Mouse (Mus musculus) embryonic fibroblast, embryonic 13.5 days (primary cell): ENCODE data around the gene Cradd. TPM values are rescaled to one million over a fixed set of nuclear protein-coding genes. Genes with fewer than 3 reads are reported as not detected.

ENCODE experiments used
- H3K27ac ChIP-seq: 2 replicates; pipeline ENCODE4 v1.5.1; 2012; ENCODE audit warnings: low read length, control low read depth, inconsistent platforms; ENCODE audit not compliant: insufficient read depth
- H3K4me1 ChIP-seq: 2 replicates; pipeline ENCODE4 v1.6.1; 2011; ENCODE audit warnings: low read length; ENCODE audit not compliant: control insufficient read depth, insufficient read depth
- H3K4me3 ChIP-seq: 2 replicates; pipeline ENCODE4 v1.5.1; 2011; ENCODE audit warnings: mild to moderate bottlenecking, control low read depth, low read length; ENCODE audit not compliant: insufficient read depth
- CTCF ChIP-seq: IDR thresholded peaks from 2 replicates; pipeline ENCODE4 v1.5.1; 2011; ENCODE audit warnings: mild to moderate bottlenecking, control low read depth, low read length, moderate library complexity, borderline replicate concordance; ENCODE audit not compliant: insufficient read depth
- POLR2A ChIP-seq: IDR thresholded peaks from 2 replicates; pipeline ENCODE4 v1.6.1; 2011; ENCODE audit warnings: low read depth, mild to moderate bottlenecking, control low read depth, low read length, moderate library complexity
- polyA plus RNA-seq: library from polyadenylated mRNA; stranded (reverse); fragments of >200 nt; gene quantifications from 2 replicates; pipeline ENCODE4 v1.2.4, GENCODE M21; 2011; ENCODE audit warnings: low read depth; ENCODE audit not compliant: missing spikeins, insufficient read length

Gene Cradd
- 3.8 and 5.7 TPM in 2 replicates for polyA plus RNA-seq

- H3K4me1 ChIP-seq: no peaks in the 10 kb centered on the region; the same call in 1 of the 2 replicates
- H3K4me3 ChIP-seq: peak within 1 kb of the TSS; percentile 62
- TF ChIP-seq POLR2A: peak; percentile 76
- TF ChIP-seq CTCF: no peak
- H3K27ac ChIP-seq: peak within 1 kb of the TSS; percentile 44
These were observed at the start of gene Cradd for GRCm38 (mm10) chr10:95323393-95324277. TSS of gene Cradd (minus strand) at chr10:95324133.

GRCm38 (mm10) chr10:95373340-95373739 lies 49.4 kb upstream of the Cradd start:
- no peak for TF ChIP-seq CTCF
- no peak for TF ChIP-seq POLR2A
- Histone ChIP-seq H3K4me1 (no peaks in the 10 kb centered on the region), H3K4me3 (no peak overlapping the region), H3K27ac (no peak overlapping the region)

GRCm38 (mm10) chr10:95371942-95372341 lies 48.0 kb upstream of the Cradd start:
- no peak overlapping the region for H3K4me3 ChIP-seq
- H3K4me1 ChIP-seq: no peaks in the 10 kb centered on the region
- no peak for TF ChIP-seq CTCF
- no peak for TF ChIP-seq POLR2A
- no peak overlapping the region for H3K27ac ChIP-seq

GRCm38 (mm10) chr10:95369190-95369589 lies 45.3 kb upstream of the Cradd start:
- Histone ChIP-seq H3K4me1 (no peaks in the 10 kb centered on the region), H3K4me3 (no peak overlapping the region), H3K27ac (no peak overlapping the region)
- TF ChIP-seq POLR2A (no peak), CTCF (no peak)

- Histone ChIP-seq H3K4me1 (no peaks in the 10 kb centered on the region), H3K27ac (no peak overlapping the region), H3K4me3 (no peak overlapping the region)
- TF ChIP-seq CTCF: no peak
- TF ChIP-seq POLR2A: no peak
These were observed 44.2 kb upstream of the Cradd start for GRCm38 (mm10) chr10:95368151-95368550.

- Histone ChIP-seq H3K4me1 (no peaks in the 10 kb centered on the region), H3K4me3 (no peak overlapping the region), H3K27ac (no peak overlapping the region)
- no peak for TF ChIP-seq POLR2A
- TF ChIP-seq CTCF: no peak
These were observed 43.7 kb upstream of the Cradd start for GRCm38 (mm10) chr10:95367661-95368089.

- Histone ChIP-seq H3K27ac (no peak overlapping the region), H3K4me1 (no peaks in the 10 kb centered on the region), H3K4me3 (no peak overlapping the region)
- TF ChIP-seq POLR2A (no peak), CTCF (no peak)
These were observed 43.3 kb upstream of the Cradd start for GRCm38 (mm10) chr10:95367241-95367640.

- H3K27ac ChIP-seq: no peak overlapping the region
- no peaks in the 10 kb centered on the region for H3K4me1 ChIP-seq
- no peak overlapping the region for H3K4me3 ChIP-seq
- no peak for TF ChIP-seq POLR2A
- TF ChIP-seq CTCF: no peak
These were observed 38.4 kb upstream of the Cradd start for GRCm38 (mm10) chr10:95362326-95362725.

GRCm38 (mm10) chr10:95361260-95361841 lies 37.4 kb upstream of the Cradd start:
- TF ChIP-seq POLR2A (no peak), CTCF (no peak)
- Histone ChIP-seq H3K4me1 (no peaks in the 10 kb centered on the region), H3K4me3 (no peak overlapping the region), H3K27ac (no peak overlapping the region)

- H3K27ac ChIP-seq: no peak overlapping the region
- H3K4me1 ChIP-seq: no peaks in the 10 kb centered on the region
- TF ChIP-seq CTCF: no peak
- no peak for TF ChIP-seq POLR2A
- no peak overlapping the region for H3K4me3 ChIP-seq
These were observed 36.1 kb upstream of the Cradd start for GRCm38 (mm10) chr10:95360048-95360447.
